Mouse (Mus musculus): ENCODE results near the gene Dmrtc2.
"Not testable (repeated sequence)": the region's sequence is repeated elsewhere in the genome, so short reads cannot be mapped to it uniquely, and the experiment has no call there.

Gene Dmrtc2

GRCm38 (mm10) chr7:24869532-24870165, at the start of gene Dmrtc2, which contains the start of gene Lypd4:
Gene Dmrtc2, plus strand, starts transcription at chr7:24870057.
Gene Lypd4, minus strand, starts transcription at chr7:24869941.
- no peak for DNase-seq (ENCODE audit: low read depth, low spot score)

- DNase-seq (ENCODE audit: low read depth, low spot score) = no peak
These were observed 45.4 kb upstream of the Dmrtc2 start for GRCm38 (mm10) chr7:24824452-24824851.

GRCm38 (mm10) chr7:24827181-24827580, 42.7 kb upstream of the Dmrtc2 start:
- DNase-seq (ENCODE audit: low read depth, low spot score) = no peak

GRCm38 (mm10) chr7:24838732-24839409, 31.0 kb upstream of the Dmrtc2 start:
- peak; percentile 53 for DNase-seq (ENCODE audit: low read depth, low spot score)

- DNase-seq (ENCODE audit: low read depth, low spot score) = peak; percentile 39
These were observed 30.4 kb upstream of the Dmrtc2 start for GRCm38 (mm10) chr7:24839410-24839808.

- DNase-seq (ENCODE audit: low read depth, low spot score) = no peak
These were observed 29.5 kb upstream of the Dmrtc2 start for GRCm38 (mm10) chr7:24840331-24840730.

- no peak for DNase-seq (ENCODE audit: low read depth, low spot score)
These were observed 28.8 kb upstream of the Dmrtc2 start for GRCm38 (mm10) chr7:24841009-24841408.

- DNase-seq (ENCODE audit: low read depth, low spot score) = no peak
These were observed 25.7 kb upstream of the Dmrtc2 start for GRCm38 (mm10) chr7:24844144-24844543.

- DNase-seq (ENCODE audit: low read depth, low spot score) = no peak
These were observed 24.7 kb upstream of the Dmrtc2 start for GRCm38 (mm10) chr7:24845181-24845580.

- DNase-seq (ENCODE audit: low read depth, low spot score) = peak; percentile 65
These were observed 24.1 kb upstream of the Dmrtc2 start for GRCm38 (mm10) chr7:24845713-24846112.

GRCm38 (mm10) chr7:24846576-24846975, 23.3 kb upstream of the Dmrtc2 start:
- DNase-seq (ENCODE audit: low read depth, low spot score) = not testable (repeated sequence)

- DNase-seq (ENCODE audit: low read depth, low spot score) = no peak
These were observed 19.7 kb upstream of the Dmrtc2 start for GRCm38 (mm10) chr7:24850162-24850561.

- DNase-seq (ENCODE audit: low read depth, low spot score) = no peak
These were observed 19.0 kb upstream of the Dmrtc2 start for GRCm38 (mm10) chr7:24850899-24851303.

- DNase-seq (ENCODE audit: low read depth, low spot score) = no peak
These were observed 18.1 kb upstream of the Dmrtc2 start for GRCm38 (mm10) chr7:24851596-24852325.

GRCm38 (mm10) chr7:24852557-24853232, 17.2 kb upstream of the Dmrtc2 start:
- DNase-seq (ENCODE audit: low read depth, low spot score) = no peak

- DNase-seq (ENCODE audit: low read depth, low spot score) = no peak
These were observed 16.7 kb upstream of the Dmrtc2 start for GRCm38 (mm10) chr7:24853233-24853563.

- no peak for DNase-seq (ENCODE audit: low read depth, low spot score)
These were observed 16.2 kb upstream of the Dmrtc2 start for GRCm38 (mm10) chr7:24853695-24854094.

- no peak for DNase-seq (ENCODE audit: low read depth, low spot score)
These were observed 13.3 kb upstream of the Dmrtc2 start for GRCm38 (mm10) chr7:24856460-24857120.

- no peak for DNase-seq (ENCODE audit: low read depth, low spot score)
These were observed 10.6 kb upstream of the Dmrtc2 start for GRCm38 (mm10) chr7:24859234-24859633.

- DNase-seq (ENCODE audit: low read depth, low spot score) = no peak
These were observed 7.9 kb upstream of the Dmrtc2 start, which contains the start of gene Gm9844 for GRCm38 (mm10) chr7:24861913-24862312. Gene Gm9844, plus strand, starts transcription at chr7:24862213.

GRCm38 (mm10) chr7:24862853-24863252, 7.0 kb upstream of the Dmrtc2 start:
- no peak for DNase-seq (ENCODE audit: low read depth, low spot score)

Data from CD4-positive, CD25-positive, alpha-beta regulatory T cell, adult 2 months (primary cell).